Mouse (Mus musculus): ENCODE measurements around the gene Tmem129.

DNA sequence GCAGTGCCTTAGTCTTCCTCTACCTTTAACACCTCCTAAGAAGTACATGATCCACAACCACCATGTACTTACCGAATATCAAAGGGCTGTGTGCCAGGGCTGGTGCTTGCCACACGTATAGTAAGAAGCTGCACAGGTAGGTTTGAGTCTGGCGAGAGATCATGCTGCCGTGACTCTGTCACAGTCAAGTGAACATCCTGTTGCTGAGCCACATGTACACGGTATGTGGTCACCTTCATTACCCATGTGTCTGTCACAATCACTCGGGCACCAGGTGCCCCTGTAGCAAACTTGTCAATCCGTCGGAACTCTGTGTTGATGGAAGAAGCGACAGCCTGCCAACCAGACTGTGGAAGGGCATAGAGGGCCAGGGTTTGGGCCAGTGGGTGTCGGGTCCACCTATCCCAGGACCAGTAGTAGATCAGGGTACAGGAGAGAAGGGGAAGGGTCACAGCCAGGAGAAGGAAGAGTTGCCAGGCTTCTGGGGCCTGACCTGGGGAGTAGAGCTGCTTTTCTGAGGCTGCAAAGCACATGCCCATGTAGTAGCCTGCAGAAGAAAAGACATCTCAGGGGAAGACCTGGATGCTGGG, 2.9 kb downstream of the Tmem129 start:
- TF ChIP-seq CTCF (IDR thresholded peaks at IDR 0.05; ENCODE audit: borderline replicate concordance, extremely low read depth, insufficient read depth, insufficient read length) (no peak), POLR2A (IDR thresholded peaks at IDR 0.05; ENCODE audit: borderline replicate concordance, extremely low read depth, insufficient read depth, insufficient read length, poor library complexity, severe bottlenecking) (no peak)
